Mouse (Mus musculus): ENCODE measurements around the gene E130114P18Rik. TPM values are rescaled to one million over a fixed set of nuclear protein-coding genes. Genes with fewer than 3 reads are reported as not detected.
A peak's percentile ranks its signal among the peaks of the same experiment; 100 is the strongest.

E130114P18Rik gene
- polyA plus RNA-seq, 1 experiment from 2014 or later: 1.1 TPM

GRCm38 (mm10) chr4:97772084-97772484, 5.8 kb downstream of the E130114P18Rik start:
- Histone ChIP-seq H3K4me1 (peaks cover 26% of the 10 kb centered on the region), H3K27ac (peak overlapping the region; percentile 90), H3K27me3 (ENCODE audit: insufficient read depth, poor library complexity, severe bottlenecking) (no peaks in the 10 kb centered on the region), H3K9me3 (no peaks in the 10 kb centered on the region), H3K4me3 (peak overlapping the region; percentile 61), H3K36me3 (no peaks in the 10 kb centered on the region)
- WGBS: under 1% methylated on average over 23 of the region's 25 CpGs
- DNase-seq (ENCODE audit: low spot score): peak; percentile 98

- Histone ChIP-seq H3K4me1 (peaks cover 21% of the 10 kb centered on the region), H3K27ac (peak overlapping the region; percentile 90), H3K9me3 (no peaks in the 10 kb centered on the region), H3K27me3 (ENCODE audit: insufficient read depth, poor library complexity, severe bottlenecking) (no peaks in the 10 kb centered on the region), H3K36me3 (no peaks in the 10 kb centered on the region), H3K4me3 (peak overlapping the region; percentile 61)
- WGBS: 11% methylated on average over 5 of the region's 5 CpGs
- no peak for DNase-seq (ENCODE audit: low spot score)
Measured at GRCm38 (mm10) chr4:97771426-97771825, 6.5 kb downstream of the E130114P18Rik start.

GRCm38 (mm10) chr4:97769861-97770260, 8.0 kb downstream of the E130114P18Rik start:
- H3K4me1 ChIP-seq: peaks cover 19% of the 10 kb centered on the region
- DNase-seq (ENCODE audit: low spot score): no peak
- no CpG with 5 or more reads among the region's 1 CpGs for WGBS
- H3K36me3 ChIP-seq: no peaks in the 10 kb centered on the region
- no peak overlapping the region for H3K27ac ChIP-seq
- H3K27me3 ChIP-seq (ENCODE audit: insufficient read depth, poor library complexity, severe bottlenecking): no peaks in the 10 kb centered on the region
- no peak overlapping the region for H3K4me3 ChIP-seq
- no peaks in the 10 kb centered on the region for H3K9me3 ChIP-seq

- H3K27ac ChIP-seq: no peak overlapping the region
- no peaks in the 10 kb centered on the region for H3K9me3 ChIP-seq
- 79% methylated on average over 5 of the region's 5 CpGs for whole genome bisulfite sequencing
- peaks cover 11% of the 10 kb centered on the region; the same call in 1 of the 2 replicates for H3K4me1 ChIP-seq
- DNase-seq (ENCODE audit: low spot score): no peak
- H3K27me3 ChIP-seq (ENCODE audit: insufficient read depth, poor library complexity, severe bottlenecking): no peaks in the 10 kb centered on the region
- H3K36me3 ChIP-seq: no peaks in the 10 kb centered on the region
- no peak overlapping the region for H3K4me3 ChIP-seq
Measured at GRCm38 (mm10) chr4:97767516-97767915, 10.4 kb downstream of the E130114P18Rik start.

GRCm38 (mm10) chr4:97767025-97767424, 10.9 kb downstream of the E130114P18Rik start:
- 78% methylated on average over 4 of the region's 4 CpGs for WGBS
- Histone ChIP-seq H3K9me3 (no peaks in the 10 kb centered on the region), H3K27ac (no peak overlapping the region), H3K4me3 (no peak overlapping the region), H3K4me1 (peaks cover 11% of the 10 kb centered on the region; the same call in 1 of the 2 replicates), H3K27me3 (ENCODE audit: insufficient read depth, poor library complexity, severe bottlenecking) (no peaks in the 10 kb centered on the region), H3K36me3 (no peaks in the 10 kb centered on the region)
- no peak for DNase-seq (ENCODE audit: low spot score)

- H3K4me1 ChIP-seq: peaks cover 8% of the 10 kb centered on the region; the same call in 1 of the 2 replicates
- H3K27me3 ChIP-seq (ENCODE audit: insufficient read depth, poor library complexity, severe bottlenecking): no peaks in the 10 kb centered on the region
- H3K27ac ChIP-seq: no peak overlapping the region
- H3K4me3 ChIP-seq: no peak overlapping the region
- WGBS: 84% methylated on average over 3 of the region's 3 CpGs
- H3K36me3 ChIP-seq: no peaks in the 10 kb centered on the region
- H3K9me3 ChIP-seq: no peaks in the 10 kb centered on the region
- DNase-seq (ENCODE audit: low spot score): no peak
Measured at GRCm38 (mm10) chr4:97766100-97766499, 11.8 kb downstream of the E130114P18Rik start.

GRCm38 (mm10) chr4:97765341-97766020, 12.4 kb downstream of the E130114P18Rik start:
- Histone ChIP-seq H3K27ac (no peak overlapping the region), H3K36me3 (no peaks in the 10 kb centered on the region), H3K9me3 (no peaks in the 10 kb centered on the region), H3K4me3 (no peak overlapping the region), H3K27me3 (ENCODE audit: insufficient read depth, poor library complexity, severe bottlenecking) (no peaks in the 10 kb centered on the region), H3K4me1 (peaks cover 8% of the 10 kb centered on the region; the same call in 1 of the 2 replicates)
- DNase-seq (ENCODE audit: low spot score): no peak
- 71% methylated on average over 4 of the region's 4 CpGs for WGBS

- H3K27me3 ChIP-seq (ENCODE audit: insufficient read depth, poor library complexity, severe bottlenecking): no peaks in the 10 kb centered on the region
- WGBS: 19% methylated on average over 4 of the region's 4 CpGs
- no peaks in the 10 kb centered on the region for H3K9me3 ChIP-seq
- no peak overlapping the region for H3K27ac ChIP-seq
- no peak for DNase-seq (ENCODE audit: low spot score)
- H3K4me1 ChIP-seq: peaks cover 8% of the 10 kb centered on the region; the same call in 1 of the 2 replicates
- no peaks in the 10 kb centered on the region for H3K36me3 ChIP-seq
- H3K4me3 ChIP-seq: no peak overlapping the region
Measured at GRCm38 (mm10) chr4:97764616-97765015, 13.3 kb downstream of the E130114P18Rik start.

GRCm38 (mm10) chr4:97758661-97759060, 19.2 kb downstream of the E130114P18Rik start:
- Histone ChIP-seq H3K36me3 (no peaks in the 10 kb centered on the region), H3K27me3 (ENCODE audit: insufficient read depth, poor library complexity, severe bottlenecking) (peaks cover 38% of the 10 kb centered on the region)
- 37% methylated on average over 3 of the region's 3 CpGs for WGBS

GRCm38 (mm10) chr4:97757978-97758461, 19.9 kb downstream of the E130114P18Rik start:
- no peak for DNase-seq (ENCODE audit: low spot score)
- Histone ChIP-seq H3K4me3 (peak overlapping the region; percentile 66), H3K27me3 (ENCODE audit: insufficient read depth, poor library complexity, severe bottlenecking) (peaks cover 44% of the 10 kb centered on the region), H3K9me3 (no peaks in the 10 kb centered on the region), H3K36me3 (no peaks in the 10 kb centered on the region), H3K27ac (peak overlapping the region; percentile 90), H3K4me1 (peaks cover 12% of the 10 kb centered on the region)
- under 1% methylated on average over 14 of the region's 14 CpGs for WGBS

More at GRCm38 (mm10) chr4:97758661-97759060, 19.2 kb downstream of the E130114P18Rik start:
- H3K9me3 ChIP-seq: no peaks in the 10 kb centered on the region
- no peak for DNase-seq (ENCODE audit: low spot score)
- H3K27ac ChIP-seq: 0 out of 2 replicates have a peak overlapping the region, but pooled peaks have one; percentile 90
- H3K4me3 ChIP-seq: peak overlapping the region; percentile 66
- peaks cover 12% of the 10 kb centered on the region for H3K4me1 ChIP-seq

GRCm38 (mm10) chr4:97757207-97757977, 20.5 kb downstream of the E130114P18Rik start:
- Histone ChIP-seq H3K36me3 (no peaks in the 10 kb centered on the region), H3K9me3 (no peaks in the 10 kb centered on the region), H3K27ac (peak overlapping the region; percentile 90), H3K4me3 (peak overlapping the region; percentile 66), H3K27me3 (ENCODE audit: insufficient read depth, poor library complexity, severe bottlenecking) (peaks cover 51% of the 10 kb centered on the region), H3K4me1 (peaks cover 16% of the 10 kb centered on the region)
- WGBS: under 1% methylated on average over 38 of the region's 38 CpGs
- DNase-seq (ENCODE audit: low spot score): peak; percentile 90

- H3K27me3 ChIP-seq (ENCODE audit: insufficient read depth, poor library complexity, severe bottlenecking): peaks cover 56% of the 10 kb centered on the region
- peak overlapping the region; percentile 31 for H3K4me3 ChIP-seq
- 2% methylated on average over 12 of the region's 12 CpGs for WGBS
- no peaks in the 10 kb centered on the region for H3K36me3 ChIP-seq
- DNase-seq (ENCODE audit: low spot score): no peak
- no peaks in the 10 kb centered on the region for H3K9me3 ChIP-seq
- peak overlapping the region; percentile 62 for H3K27ac ChIP-seq
- H3K4me1 ChIP-seq: peaks cover 23% of the 10 kb centered on the region
Measured at GRCm38 (mm10) chr4:97754241-97754640, 23.6 kb downstream of the E130114P18Rik start.

- 18% methylated on average over 1 of the region's 1 CpGs for WGBS
- peaks cover 23% of the 10 kb centered on the region for H3K4me1 ChIP-seq
- DNase-seq (ENCODE audit: low spot score): no peak
Measured at GRCm38 (mm10) chr4:97753521-97753920, 24.4 kb downstream of the E130114P18Rik start.

More at GRCm38 (mm10) chr4:97753521-97753920, 24.4 kb downstream of the E130114P18Rik start:
- H3K9me3 ChIP-seq: no peaks in the 10 kb centered on the region
- no peaks in the 10 kb centered on the region for H3K36me3 ChIP-seq
- no peak overlapping the region for H3K4me3 ChIP-seq
- H3K27ac ChIP-seq: 0 out of 2 replicates have a peak overlapping the region, but pooled peaks have one; percentile 62
- H3K27me3 ChIP-seq (ENCODE audit: insufficient read depth, poor library complexity, severe bottlenecking): peaks cover 57% of the 10 kb centered on the region
